Mouse (Mus musculus): ENCODE measurements around the gene Adamts16.

Adamts16 gene

DNA sequence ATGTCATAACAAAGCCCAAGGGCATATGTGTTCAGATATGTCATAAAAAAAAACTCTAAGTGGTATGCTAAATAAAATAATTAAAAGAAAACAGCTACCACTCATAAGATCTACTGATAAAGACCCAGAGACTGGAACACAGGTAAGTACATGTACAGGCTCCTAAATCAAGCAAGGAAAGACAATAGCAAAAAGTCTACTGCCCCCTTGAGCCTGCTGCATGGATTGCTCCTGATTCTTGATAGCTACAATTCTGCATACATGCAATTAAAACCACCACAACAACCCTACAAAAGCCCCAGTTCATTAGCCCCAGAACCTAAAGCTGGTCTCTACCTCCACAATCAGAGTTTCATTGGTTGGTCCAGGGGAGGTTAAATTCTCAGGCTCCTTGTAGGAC lies 74.1 kb downstream of the Adamts16 start:
- intact Hi-C loops (cut with DNase I), result loop anchor here (5.0 kb wide), 1 partner anchor 125 kb away; no protein-coding TSS in a partner anchor

DNA sequence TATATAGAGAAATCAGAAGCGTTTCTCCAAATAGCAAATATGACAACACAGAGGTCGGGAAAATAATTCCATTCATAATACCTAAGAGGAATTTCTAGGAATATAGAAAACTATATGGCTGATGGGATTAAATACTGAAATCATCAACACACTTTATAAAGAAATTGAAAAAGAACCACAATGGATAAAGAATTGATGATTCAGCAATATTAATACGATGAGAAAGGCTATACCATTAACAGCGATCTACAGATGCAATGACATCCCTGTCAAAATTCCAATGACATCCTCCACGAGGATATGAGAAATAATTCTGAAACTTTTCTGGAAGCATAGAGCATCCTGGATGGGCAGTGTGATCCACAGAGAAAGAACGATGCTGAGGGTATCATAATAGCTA lies 76.9 kb downstream of the Adamts16 start:
- intact Hi-C loops (cut with DNase I), result loop anchor here (5.0 kb wide), 1 partner anchor 122 kb away; no protein-coding TSS in a partner anchor

DNA sequence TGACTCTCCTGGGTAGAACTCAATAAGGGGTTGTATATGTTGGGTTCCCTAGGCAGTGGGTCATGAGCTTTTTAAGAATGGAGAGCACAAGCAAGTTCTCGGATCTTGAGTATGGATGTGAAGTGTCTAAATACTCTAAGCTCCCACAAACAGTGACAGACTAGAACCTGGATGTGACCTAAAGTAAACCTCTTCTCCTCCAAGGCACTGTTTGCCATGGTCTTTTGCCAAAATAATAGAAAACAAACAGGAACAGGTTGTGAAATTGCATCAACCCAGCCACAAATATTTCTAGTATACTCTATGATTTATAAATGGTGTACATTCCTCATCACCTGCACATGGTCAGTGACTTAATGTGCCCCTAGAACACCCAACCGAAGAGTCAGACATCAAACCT lies 79.0 kb downstream of the Adamts16 start:
- intact Hi-C loops (cut with DNase I), result no loop called here

DNA sequence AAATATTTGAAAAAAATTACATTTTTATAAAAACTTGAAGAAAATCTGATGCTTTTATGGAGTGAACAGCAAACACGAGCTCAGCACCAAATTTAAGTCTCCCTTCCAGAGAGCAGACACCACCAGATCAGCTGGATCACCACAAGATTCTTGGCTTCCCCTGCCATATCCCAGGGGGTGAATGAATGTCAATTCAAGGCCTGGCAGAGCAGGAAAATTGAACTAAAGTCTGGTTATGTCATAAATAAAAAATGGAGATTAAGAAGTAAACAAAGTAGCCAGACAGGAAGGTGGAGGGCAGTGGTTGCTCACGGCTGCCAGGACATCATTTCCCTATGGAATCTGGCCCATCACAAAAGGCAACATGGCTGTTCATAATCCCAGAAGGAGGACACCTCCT lies 80.3 kb downstream of the Adamts16 start:
- intact Hi-C loops (cut with DNase I), result no loop called here

DNA sequence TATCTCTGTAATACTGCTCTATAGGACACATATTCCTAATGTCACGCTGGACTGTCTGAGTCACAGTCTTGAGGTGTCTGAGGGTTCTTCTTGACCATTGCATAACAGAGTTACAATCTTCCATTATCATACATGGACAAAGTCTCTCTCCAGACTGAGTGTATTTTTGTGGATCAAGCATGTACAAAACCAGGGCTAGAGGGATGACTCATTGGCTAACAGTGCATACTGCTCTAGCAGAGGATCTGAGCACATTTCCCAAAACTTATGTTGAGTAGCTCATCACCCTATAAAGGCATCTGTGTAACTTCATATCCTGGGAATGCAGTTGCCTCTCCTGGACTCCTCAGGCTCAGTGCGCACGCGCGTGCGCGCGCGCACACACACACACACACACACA lies 81.4 kb downstream of the Adamts16 start:
- intact Hi-C loops (cut with DNase I), result no loop called here

DNA sequence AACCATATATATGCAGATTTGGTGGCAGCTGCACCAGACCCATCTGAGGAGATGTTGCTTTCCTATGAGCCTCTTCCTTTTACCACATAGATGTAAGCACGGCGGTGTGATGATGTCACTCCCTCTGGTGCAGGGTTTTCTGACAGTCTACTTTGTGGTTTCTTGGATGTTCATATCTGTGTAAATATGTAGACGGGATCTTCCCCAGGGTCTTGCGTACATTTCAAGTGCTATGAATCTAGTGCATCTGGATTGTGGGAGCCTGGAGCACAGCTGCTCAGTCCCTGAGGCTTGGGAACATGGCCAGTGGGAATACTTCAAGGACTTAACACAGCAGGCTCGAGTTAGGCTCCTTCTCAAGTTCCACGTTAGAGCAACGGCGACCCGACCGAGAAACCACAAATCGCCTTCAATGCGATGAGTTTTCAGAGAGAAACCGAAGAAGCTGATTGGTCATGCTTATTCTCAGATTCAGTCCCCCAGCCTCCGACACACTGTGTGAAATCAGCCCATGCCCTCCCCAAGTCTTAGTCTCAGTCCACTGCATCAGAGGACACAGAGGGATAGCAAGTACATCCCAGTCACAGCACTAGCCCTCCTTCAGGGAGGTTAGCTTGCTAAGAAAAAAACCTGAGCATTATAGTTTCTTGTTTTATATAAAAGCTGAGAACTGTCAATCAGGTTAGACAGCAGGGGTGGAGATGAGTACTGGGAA lies 95.2 kb downstream of the Adamts16 start:
- intact Hi-C loops (cut with DNase I), result no loop called here

DNA sequence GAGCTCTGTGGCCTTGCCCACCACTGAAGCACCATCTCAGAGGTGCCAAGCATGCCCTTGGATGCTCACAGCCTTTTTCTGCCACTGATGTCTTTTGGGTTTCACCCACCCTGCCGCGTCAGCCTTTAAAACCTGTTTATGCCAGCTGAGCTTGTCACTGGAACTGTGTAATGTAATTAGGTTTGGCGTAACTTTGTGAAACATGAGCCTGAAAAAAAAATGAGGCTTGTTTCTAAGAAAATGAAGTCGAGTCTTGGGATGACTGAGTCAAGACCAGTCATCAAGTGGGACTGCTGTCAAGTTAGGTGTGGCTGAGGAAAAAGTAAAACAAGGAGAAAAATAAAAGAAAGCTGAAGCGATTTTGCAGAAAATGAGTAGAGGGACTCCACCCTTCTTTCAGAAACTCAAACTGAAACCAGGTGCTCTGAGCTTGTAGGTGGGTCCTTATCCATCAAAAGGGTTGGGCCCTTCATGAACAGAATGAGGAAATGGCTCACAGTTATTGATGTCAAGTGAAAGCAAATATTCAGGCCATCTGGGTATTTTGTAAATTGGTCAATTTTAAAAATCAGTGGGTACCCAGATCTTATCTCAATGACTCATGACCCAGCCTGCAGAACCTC lies 97.1 kb downstream of the Adamts16 start:
- intact Hi-C loops (cut with DNase I), result no loop called here

DNA sequence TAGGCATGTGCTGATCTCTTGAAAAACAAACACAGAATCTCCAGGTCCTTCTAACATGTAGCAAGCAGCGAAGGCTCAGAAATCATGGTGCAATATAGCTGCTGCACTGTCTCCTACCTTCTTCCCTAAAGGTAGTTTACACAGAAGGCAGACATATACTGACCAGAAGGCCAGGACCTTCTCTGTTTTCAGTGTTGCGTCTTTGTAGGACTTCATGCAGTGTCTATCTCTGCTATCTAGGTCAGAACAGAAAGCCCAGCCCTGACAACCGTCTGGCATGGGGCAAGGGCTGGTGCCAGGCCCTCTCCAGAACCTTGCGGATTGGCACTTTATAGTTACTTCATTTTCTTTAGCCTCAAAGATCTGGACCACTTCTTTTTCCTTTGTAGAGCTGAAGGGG lies 98.9 kb downstream of the Adamts16 start:
- intact Hi-C loops (cut with DNase I), result no loop called here

DNA sequence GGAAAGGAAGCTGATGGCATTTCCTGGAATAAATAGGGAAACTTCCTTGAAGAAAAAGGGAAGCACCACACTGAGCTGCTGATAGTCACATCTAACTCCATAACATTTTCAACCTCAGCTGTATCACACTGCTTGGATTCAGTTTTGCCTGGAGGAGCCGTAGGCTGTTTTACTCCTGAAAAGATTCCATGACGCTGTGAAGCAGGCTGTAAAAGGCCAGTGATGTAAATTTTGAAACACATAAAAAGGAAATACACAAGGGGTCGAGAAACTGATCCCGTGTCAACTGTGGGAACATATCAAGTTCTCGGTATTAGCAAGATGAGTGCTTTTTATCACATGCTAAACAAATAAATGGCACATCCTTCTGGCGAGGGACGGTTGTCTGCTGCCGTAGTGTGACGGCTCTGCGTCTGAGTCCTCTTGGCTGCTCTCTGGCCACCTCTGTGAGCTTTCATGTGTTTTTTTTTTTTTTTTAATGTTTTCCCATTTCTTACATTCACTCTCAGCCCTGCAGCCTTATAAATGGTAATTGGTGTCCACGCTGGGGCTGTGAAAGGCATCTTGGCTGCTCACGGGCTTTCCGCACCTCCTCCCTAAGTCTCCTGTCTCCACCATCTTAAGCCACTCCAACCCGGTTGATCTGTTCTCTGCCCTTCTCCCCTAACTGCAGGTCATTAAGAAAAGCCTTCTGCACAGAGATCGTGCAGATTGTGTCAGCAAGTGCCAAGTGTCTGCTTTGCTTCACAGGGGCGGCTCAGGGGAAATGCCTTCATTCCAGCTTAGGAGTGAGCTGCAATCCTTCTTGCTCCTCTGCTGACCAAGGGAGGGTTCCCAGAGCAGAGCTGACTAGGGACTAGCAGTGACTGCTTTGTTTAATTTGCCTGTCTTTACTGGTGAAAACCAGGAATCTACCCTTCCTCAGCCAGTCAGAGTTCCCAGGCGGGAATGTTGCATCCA lies 101.0 kb downstream of the Adamts16 start:
- intact Hi-C loops (cut with DNase I), result no loop called here

DNA sequence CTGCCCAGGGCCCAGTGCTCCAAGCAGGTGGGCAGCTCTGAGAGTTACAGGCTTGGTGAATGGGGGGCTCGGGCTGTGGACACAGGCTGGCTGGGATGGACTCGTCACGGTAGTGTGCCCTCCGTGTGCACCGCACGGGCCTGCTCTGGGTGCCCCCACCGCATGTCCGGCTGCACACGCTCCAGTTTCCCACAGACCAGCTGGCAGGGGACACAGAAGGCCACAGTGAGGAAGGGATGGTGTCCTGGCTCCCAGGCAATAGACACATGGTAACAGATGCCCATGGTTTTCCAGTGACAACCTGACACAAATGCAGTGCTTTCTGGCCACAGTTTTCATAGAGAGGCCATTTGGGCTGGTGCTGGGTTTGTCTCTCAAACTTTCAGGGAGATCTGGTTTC lies 102.8 kb downstream of the Adamts16 start:
- intact Hi-C loops (cut with DNase I), result no loop called here

DNA sequence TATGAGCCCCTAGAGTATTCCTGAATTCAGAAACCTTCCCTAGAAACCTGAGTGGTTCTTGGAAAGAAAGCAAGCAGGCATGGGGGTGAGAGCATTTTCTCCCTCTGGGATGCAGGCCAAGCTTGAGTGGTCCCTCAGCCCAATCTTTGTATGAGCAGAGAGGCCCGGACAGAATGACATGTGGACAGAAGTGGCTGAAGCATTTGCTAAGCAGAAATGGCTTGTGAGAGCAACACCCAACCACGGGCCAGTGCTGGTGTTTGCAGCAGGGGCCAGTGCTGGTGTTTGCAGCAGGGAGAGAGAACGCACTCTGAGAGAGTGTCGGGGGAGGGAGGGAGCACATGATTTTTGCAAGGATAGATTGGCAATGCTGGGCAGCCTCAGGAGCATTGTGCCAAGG lies 105.2 kb downstream of the Adamts16 start:
- intact Hi-C loops (cut with DNase I), result no loop called here

DNA sequence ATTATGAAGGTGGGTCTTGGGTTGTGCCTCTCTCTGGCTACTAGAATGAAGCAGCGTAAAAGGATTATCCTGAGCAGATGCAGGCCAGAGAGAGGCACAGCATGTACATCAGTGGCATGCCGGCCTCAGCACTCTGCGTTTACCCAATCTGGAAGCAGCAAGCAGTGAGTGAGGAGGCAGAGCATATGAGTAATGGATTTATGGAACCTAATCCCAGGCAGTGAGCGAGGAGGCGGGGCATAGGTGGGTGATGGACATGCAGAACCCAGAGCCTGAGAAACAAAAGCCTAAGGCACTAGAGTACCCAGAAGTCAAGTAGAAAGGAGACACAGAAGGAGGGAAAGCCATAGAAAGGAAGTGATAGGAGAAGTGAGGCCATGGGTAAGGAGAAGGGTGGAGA lies 107.0 kb downstream of the Adamts16 start:
- intact Hi-C loops (cut with DNase I), result no loop called here

DNA sequence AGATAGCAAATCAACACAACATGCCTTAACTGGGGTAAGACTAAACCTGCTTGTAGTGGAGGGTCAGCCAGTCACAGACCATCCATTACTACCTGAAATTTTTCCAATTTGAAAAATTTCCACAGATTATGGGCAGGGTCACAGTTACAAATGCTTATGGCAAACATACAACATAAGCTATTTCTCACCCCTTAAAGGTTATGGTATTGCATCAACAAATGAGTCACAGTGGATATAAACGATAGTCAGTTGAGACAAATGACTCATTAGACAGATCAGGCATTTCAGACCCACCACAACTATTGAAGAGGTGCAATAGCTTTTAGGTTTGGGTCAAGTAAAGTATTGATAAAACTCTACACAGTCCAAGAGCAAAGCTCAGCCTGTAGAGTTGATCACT lies 107.7 kb downstream of the Adamts16 start:
- intact Hi-C loops (cut with DNase I), result no loop called here

DNA sequence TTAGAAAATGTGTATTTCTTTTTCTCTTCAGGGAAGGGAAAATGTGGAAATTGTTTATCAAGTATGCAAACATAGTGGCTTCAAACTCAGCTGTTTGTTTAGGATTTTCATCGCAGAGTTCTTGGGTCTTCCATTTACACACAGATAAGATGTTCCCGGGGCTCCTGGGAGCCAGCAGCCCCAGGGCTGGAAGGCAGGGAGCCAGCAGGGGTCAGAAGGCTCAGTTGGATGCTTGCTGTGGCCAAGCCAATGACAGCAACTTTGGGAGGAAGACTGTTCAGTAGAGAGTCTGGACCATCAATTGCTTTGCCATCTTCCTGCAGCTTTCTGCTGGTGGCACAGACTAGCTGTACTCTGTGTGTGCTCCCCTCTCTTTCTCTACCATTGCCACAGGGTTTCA lies 108.4 kb downstream of the Adamts16 start:
- intact Hi-C loops (cut with DNase I), result no loop called here

DNA sequence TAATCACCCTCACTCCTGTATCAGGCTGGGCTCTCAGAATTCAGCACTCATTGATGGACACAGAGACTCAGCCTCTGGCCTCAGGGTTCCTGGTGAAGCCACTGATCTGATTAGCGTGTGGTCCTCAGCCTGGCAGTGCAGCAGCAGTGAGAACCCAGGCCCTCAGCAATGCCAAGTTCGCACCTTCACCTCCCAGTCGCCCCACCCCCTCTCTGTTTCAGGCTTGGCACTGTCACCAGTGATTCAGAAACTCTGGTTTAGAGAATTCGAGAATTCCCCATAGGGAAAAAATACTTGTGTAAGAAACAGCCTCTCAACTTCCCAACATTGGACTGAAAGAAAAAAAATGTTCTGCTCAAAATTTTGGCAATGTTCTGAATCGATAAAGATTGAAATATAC lies 108.8 kb downstream of the Adamts16 start:
- intact Hi-C loops (cut with DNase I), result no loop called here

DNA sequence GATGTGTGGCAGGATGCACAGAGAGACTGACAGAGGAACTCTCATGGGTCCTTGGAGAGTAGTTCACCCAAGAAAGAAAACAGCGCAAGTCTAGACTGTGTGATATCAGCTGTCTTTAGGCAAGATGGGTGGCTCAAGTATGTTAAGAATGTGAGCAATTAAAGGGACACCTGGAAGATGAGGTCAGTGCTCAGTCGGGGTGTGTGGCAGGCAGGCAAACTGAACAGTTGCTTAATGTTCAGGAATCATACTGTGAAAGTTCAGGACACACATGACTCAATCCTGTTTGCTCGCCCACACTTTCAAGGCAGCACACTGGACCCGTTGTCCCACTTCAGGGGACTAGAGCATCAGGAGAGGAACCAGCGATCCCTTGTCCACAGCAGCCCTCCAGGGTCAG lies 110.3 kb downstream of the Adamts16 start:
- intact Hi-C loops (cut with DNase I), result no loop called here

DNA sequence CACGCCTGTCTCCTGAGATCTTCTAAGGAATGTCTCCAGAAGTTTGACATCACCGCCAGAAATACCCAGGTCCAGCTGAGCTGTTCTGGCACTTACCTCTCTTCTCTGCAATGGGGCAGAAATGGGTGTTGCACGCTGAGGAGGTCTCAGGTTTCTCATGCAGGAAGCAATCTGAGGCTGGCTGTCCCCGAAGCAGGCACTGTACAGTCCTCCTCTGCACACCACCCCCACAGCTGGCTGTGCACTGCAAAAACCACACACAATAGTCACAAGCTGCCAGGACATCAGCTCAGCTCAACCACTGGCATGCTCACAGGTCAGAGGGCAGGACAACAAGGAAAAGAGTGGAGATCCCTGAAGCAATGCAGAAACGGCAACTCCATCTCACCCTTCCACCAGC lies 111.6 kb downstream of the Adamts16 start:
- intact Hi-C loops (cut with DNase I), result no loop called here

DNA sequence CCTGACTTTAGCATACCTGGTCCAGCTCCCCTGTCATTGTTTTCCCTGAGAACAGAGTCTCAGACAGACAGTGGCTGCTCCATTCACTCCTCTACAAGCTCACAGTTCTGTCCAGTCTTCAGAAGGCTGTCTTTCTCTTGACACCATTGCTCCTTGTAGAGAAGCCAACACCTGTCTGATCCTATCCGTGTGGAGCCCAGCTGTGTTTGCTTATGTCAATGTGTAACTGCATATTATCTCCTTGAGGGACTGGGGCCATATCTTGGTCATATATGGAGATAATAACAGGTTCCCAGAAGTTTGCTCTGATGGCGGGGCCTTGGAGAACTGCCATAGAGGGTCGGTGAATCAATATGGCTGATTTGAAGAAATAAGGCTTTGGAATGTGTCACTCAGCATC lies 115.4 kb downstream of the Adamts16 start:
- intact Hi-C loops (cut with DNase I), result no loop called here

DNA sequence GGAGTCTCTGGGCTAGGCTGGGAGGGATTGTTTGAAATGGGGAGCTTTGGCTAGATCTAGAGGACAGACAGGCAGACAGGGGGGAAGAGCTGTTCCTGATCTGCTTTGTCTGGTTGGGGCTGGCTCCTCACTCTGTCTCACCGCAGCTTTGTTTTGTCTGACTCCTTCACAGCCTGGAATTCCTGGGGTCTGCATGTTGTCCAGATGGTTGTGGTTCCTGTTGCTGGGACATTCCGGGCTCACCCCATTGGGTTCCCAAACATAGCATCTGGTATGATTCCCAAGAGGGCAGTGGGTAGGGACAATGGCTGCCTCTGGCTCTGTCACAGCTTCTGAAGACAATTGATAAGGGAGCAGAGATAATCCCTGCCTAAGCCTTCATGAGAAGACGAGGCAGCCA lies 117.0 kb downstream of the Adamts16 start:
- intact Hi-C loops (cut with DNase I), result no loop called here

DNA sequence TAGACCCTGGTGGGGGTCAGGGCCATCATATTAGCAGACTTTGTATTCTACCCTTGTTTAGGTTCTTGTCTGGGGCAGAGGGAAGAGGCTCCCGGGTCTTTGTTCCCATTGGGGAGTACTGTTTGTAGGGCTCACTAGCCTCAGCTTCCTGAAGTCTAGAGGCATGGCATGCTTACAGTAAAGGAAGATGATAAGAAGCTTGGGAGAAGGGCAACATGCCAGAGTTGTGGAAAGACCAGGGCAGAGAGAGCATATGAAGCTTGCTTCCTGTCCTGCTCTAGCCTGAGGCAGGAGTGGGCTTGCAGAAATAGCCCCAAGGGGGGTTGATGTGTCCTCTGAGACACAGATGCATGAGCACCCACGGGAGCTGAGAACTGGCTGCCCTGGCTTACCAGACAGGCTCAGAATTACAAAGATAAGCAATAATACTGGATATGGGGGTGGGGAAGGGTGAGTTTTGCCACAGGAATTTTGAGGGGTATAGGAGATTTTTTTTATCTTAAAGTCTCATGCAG lies 117.4 kb downstream of the Adamts16 start:
- intact Hi-C loops (cut with DNase I), result no loop called here

DNA sequence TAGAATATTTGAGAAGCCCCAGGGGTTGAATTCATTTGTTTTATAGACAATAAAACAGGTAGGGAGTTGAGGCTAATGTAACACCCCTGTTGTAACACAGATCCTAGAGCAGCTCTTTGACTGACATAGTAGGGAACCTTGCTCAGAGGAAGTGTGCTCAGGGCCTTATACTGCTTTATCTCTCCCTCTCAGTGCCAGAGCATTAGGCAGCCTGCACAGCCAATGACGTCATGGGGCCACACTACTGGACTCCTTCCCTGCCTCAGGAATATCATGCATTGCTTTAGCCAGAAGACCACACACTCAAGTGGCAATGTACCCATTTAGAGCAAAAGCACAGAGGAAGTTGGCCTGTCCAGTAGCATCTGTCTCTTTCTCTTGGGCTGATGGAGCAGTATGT lies 121.6 kb downstream of the Adamts16 start:
- intact Hi-C loops (cut with DNase I), result no loop called here

DNA sequence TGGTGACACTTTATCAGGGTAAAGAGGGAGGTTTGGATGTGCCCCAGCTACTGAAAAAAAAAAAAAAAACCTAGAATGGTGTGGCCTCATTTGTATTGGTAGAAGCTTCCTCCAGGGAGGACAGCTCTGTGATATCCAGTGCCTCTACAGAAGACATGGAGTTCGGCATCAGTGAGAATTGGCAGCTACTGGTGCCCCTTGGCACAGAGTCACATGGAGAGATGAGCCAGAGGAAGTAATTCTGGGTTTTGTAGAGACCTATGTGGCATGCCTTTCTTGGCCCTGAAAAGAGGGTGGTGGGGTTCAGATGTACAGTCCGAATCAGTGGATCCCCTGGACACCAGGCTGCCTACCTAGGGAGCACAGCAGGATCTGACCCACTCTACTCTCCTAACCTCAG lies 122.8 kb downstream of the Adamts16 start:
- intact Hi-C loops (cut with DNase I), result no loop called here
